Mouse (Mus musculus): ENCODE results near the gene Slc5a12. TPM values are rescaled to one million over a fixed set of nuclear protein-coding genes. Genes with fewer than 3 reads are reported as not detected.

Gene Slc5a12
- not detected in 2 replicates for polyA plus RNA-seq (2021; fragmentation: Nextera tagmentation)
- long read RNA-seq, experiment 1: 0 reads
- long read RNA-seq, experiment 2: 0 reads

GRCm38 (mm10) chr2:110596932-110597331 lies at the start of gene Slc5a12:
Slc5a12 (plus strand) TSS chr2:110597298.

Other genes starting within 250 kb of the Slc5a12 start
- 2.0 and 3.0 TPM in 2 replicates for gene Fibin, start 234.1 kb upstream of the Slc5a12 start, polyA plus RNA-seq (2021; fragmentation: Nextera tagmentation)
- not detected in 2 replicates for gene Muc15, start 124.0 kb downstream of the Slc5a12 start, polyA plus RNA-seq (2021; fragmentation: Nextera tagmentation)

All from layer of hippocampus, adult 6 months (tissue).